Mouse (Mus musculus): ENCODE data around the gene Gm12394. TPM values are rescaled to one million over a fixed set of nuclear protein-coding genes. Genes with fewer than 3 reads are reported as not detected.
"Not testable (repeated sequence)": the region's sequence is repeated elsewhere in the genome, so short reads cannot be mapped to it uniquely, and the experiment has no call there.

Gm12394 gene
- total RNA-seq, 2 experiments from 2014 or later: not detected

- ATAC-seq (replicated peaks; ENCODE audit: low FRiP score, poor library complexity, severe bottlenecking): peak; percentile 84
These were observed 10.8 kb upstream of the Gm12394 start for GRCm38 (mm10) chr4:42867390-42867789.

GRCm38 (mm10) chr4:42863487-42863886 is 6.9 kb upstream of the Gm12394 start:
- ATAC-seq (replicated peaks; ENCODE audit: low FRiP score, poor library complexity, severe bottlenecking): not testable (repeated sequence)

- peak; percentile 100 for ATAC-seq (replicated peaks; ENCODE audit: low FRiP score, poor library complexity, severe bottlenecking)
These were observed 3.9 kb upstream of the Gm12394 start for GRCm38 (mm10) chr4:42860483-42860882.

- not testable (repeated sequence) for ATAC-seq (replicated peaks; ENCODE audit: low FRiP score, poor library complexity, severe bottlenecking)
These were observed 2.8 kb downstream of the Gm12394 start, which contains the start of gene Fam205a1 for GRCm38 (mm10) chr4:42853788-42854187. TSS of gene Fam205a1 (minus strand) at chr4:42853888.

GRCm38 (mm10) chr4:42773893-42774292 is 82.7 kb downstream of the Gm12394 start, which contains the start of gene Ccl21a:
TSS of gene Ccl21a (minus strand) at chr4:42773993.
- not testable (repeated sequence) for ATAC-seq (replicated peaks; ENCODE audit: low FRiP score, poor library complexity, severe bottlenecking)

- not testable (repeated sequence) for ATAC-seq (replicated peaks; ENCODE audit: low FRiP score, poor library complexity, severe bottlenecking)
These were observed 100.1 kb downstream of the Gm12394 start, which contains the start of gene Ccl19 for GRCm38 (mm10) chr4:42756477-42756876. TSS of gene Ccl19 (minus strand) at chr4:42756577.

GRCm38 (mm10) chr4:42735245-42735644 is 121.3 kb downstream of the Gm12394 start, which contains the start of gene 4930578G10Rik:
TSS of gene 4930578G10Rik (plus strand) at chr4:42735545.
- ATAC-seq (replicated peaks; ENCODE audit: low FRiP score, poor library complexity, severe bottlenecking): not testable (repeated sequence)

Other genes with a start within 250 kb of the Gm12394 start
- not detected in 2 replicates for gene Gm10591, start 244.6 kb downstream of the Gm12394 start, total RNA-seq (2015; ENCODE audit: low replicate concordance)
- gene Gm10591, start 244.6 kb downstream of the Gm12394 start, total RNA-seq (2017; ENCODE audit: low replicate concordance): not detected in 2 replicates
- not detected in 2 replicates for gene Gm2564, start 227.1 kb downstream of the Gm12394 start, total RNA-seq (2015; ENCODE audit: low replicate concordance)
- not detected in 2 replicates for gene Gm2564, start 227.1 kb downstream of the Gm12394 start, total RNA-seq (2017; ENCODE audit: low replicate concordance)
- gene Ccl27b, start 201.5 kb downstream of the Gm12394 start, total RNA-seq (2015; ENCODE audit: low replicate concordance): not detected in 2 replicates
- not detected in 2 replicates for gene Ccl27b, start 201.5 kb downstream of the Gm12394 start, total RNA-seq (2017; ENCODE audit: low replicate concordance)
- not detected in 2 replicates for gene Il11ra2, start 194.9 kb downstream of the Gm12394 start, total RNA-seq (2015; ENCODE audit: low replicate concordance)
- gene Il11ra2, start 194.9 kb downstream of the Gm12394 start, total RNA-seq (2017; ENCODE audit: low replicate concordance): not detected in 2 replicates
- not detected in 2 replicates for gene 4930578G10Rik, start 121.2 kb downstream of the Gm12394 start, total RNA-seq (2015; ENCODE audit: low replicate concordance)
- not detected in 2 replicates for gene 4930578G10Rik, start 121.2 kb downstream of the Gm12394 start, total RNA-seq (2017; ENCODE audit: low replicate concordance)
- 3.6 TPM in 1 of 2 replicates, not detected in the other for gene Ccl19, start 100.2 kb downstream of the Gm12394 start, total RNA-seq (2015; ENCODE audit: low replicate concordance)
- not detected in 2 replicates for gene Ccl19, start 100.2 kb downstream of the Gm12394 start, total RNA-seq (2017; ENCODE audit: low replicate concordance)
- gene Ccl21a, start 82.8 kb downstream of the Gm12394 start, total RNA-seq (2015; ENCODE audit: low replicate concordance): not detected in 2 replicates
- not detected in 2 replicates for gene Ccl21a, start 82.8 kb downstream of the Gm12394 start, total RNA-seq (2017; ENCODE audit: low replicate concordance)
- gene Fam205a1, start 2.9 kb downstream of the Gm12394 start, total RNA-seq (2015; ENCODE audit: low replicate concordance): 0.36 and 0.84 TPM in 2 replicates
- not detected in 2 replicates for gene Fam205a1, start 2.9 kb downstream of the Gm12394 start, total RNA-seq (2017; ENCODE audit: low replicate concordance)
- not detected in 2 replicates for gene Fam205c, start 17.5 kb upstream of the Gm12394 start, total RNA-seq (2015; ENCODE audit: low replicate concordance)
- not detected in 2 replicates for gene Fam205c, start 17.5 kb upstream of the Gm12394 start, total RNA-seq (2017; ENCODE audit: low replicate concordance)
- not detected in 2 replicates for gene Phf24, start 59.9 kb upstream of the Gm12394 start, total RNA-seq (2015; ENCODE audit: low replicate concordance)
- under 0.01 TPM in 1 of 2 replicates, not detected in the other for gene Phf24, start 59.9 kb upstream of the Gm12394 start, total RNA-seq (2017; ENCODE audit: low replicate concordance)
- gene Dnajb5, start 93.0 kb upstream of the Gm12394 start, total RNA-seq (2015; ENCODE audit: low replicate concordance): 2.1 TPM in 1 of 2 replicates, not detected in the other
- 0.51 and 2.0 TPM in 2 replicates for gene Dnajb5, start 93.0 kb upstream of the Gm12394 start, total RNA-seq (2017; ENCODE audit: low replicate concordance)
- not detected in 2 replicates for gene 1700022I11Rik, start 112.8 kb upstream of the Gm12394 start, total RNA-seq (2015; ENCODE audit: low replicate concordance)
- gene 1700022I11Rik, start 112.8 kb upstream of the Gm12394 start, total RNA-seq (2017; ENCODE audit: low replicate concordance): not detected in 2 replicates
- gene Vcp, start 143.7 kb upstream of the Gm12394 start, total RNA-seq (2015; ENCODE audit: low replicate concordance): 68.3 and 73.9 TPM in 2 replicates
- gene Vcp, start 143.7 kb upstream of the Gm12394 start, total RNA-seq (2017; ENCODE audit: low replicate concordance): 120 and 189 TPM in 2 replicates
- gene Fancg, start 153.7 kb upstream of the Gm12394 start, total RNA-seq (2015; ENCODE audit: low replicate concordance): 12.6 and 20.2 TPM in 2 replicates
- 33.4 and 59.7 TPM in 2 replicates for gene Fancg, start 153.7 kb upstream of the Gm12394 start, total RNA-seq (2017; ENCODE audit: low replicate concordance)
- 21.8 and 49.7 TPM in 2 replicates for gene Pigo, start 169.0 kb upstream of the Gm12394 start, total RNA-seq (2015; ENCODE audit: low replicate concordance)
- gene Pigo, start 169.0 kb upstream of the Gm12394 start, total RNA-seq (2017; ENCODE audit: low replicate concordance): 12.5 and 27.2 TPM in 2 replicates
- gene Stoml2, start 174.9 kb upstream of the Gm12394 start, total RNA-seq (2015; ENCODE audit: low replicate concordance): 81.3 and 85.8 TPM in 2 replicates
- 34.6 and 43.5 TPM in 2 replicates for gene Stoml2, start 174.9 kb upstream of the Gm12394 start, total RNA-seq (2017; ENCODE audit: low replicate concordance)
- 52.8 and 60.9 TPM in 2 replicates for gene Fam214b, start 189.4 kb upstream of the Gm12394 start, total RNA-seq (2015; ENCODE audit: low replicate concordance)
- gene Fam214b, start 189.4 kb upstream of the Gm12394 start, total RNA-seq (2017; ENCODE audit: low replicate concordance): 40.3 and 42.3 TPM in 2 replicates
- gene Unc13b, start 202.2 kb upstream of the Gm12394 start, total RNA-seq (2015; ENCODE audit: low replicate concordance): 3.8 TPM in 1 of 2 replicates, not detected in the other
- gene Unc13b, start 202.2 kb upstream of the Gm12394 start, total RNA-seq (2017; ENCODE audit: low replicate concordance): 0.64 TPM in 1 of 2 replicates, not detected in the other

Data from erythroid progenitor cell, adult 5-6 weeks (primary cell).